Mouse (Mus musculus) layer of hippocampus, postnatal 36 days (tissue): ENCODE data around the gene Cryba4. TPM values are rescaled to one million over a fixed set of nuclear protein-coding genes. Genes with fewer than 3 reads are reported as not detected.

ENCODE experiments used
- DNase-seq, 2 experiments: peaks; one replicate each; pipeline ENCODE4 v3.0.0; 2022
- total RNA-seq, 2 experiments: library from RNA; stranded (reverse); gene quantifications; 2 replicates each; pipeline ENCODE4 v1.2.3; 2021

Cryba4 gene
- total RNA-seq, 2 experiments from 2014 or later: 0.97 TPM; not detected in 1

- DNase-seq: no peak
These were observed 33.3 kb upstream of the Cryba4 start for GRCm38 (mm10) chr5:112285548-112286085.

GRCm38 (mm10) chr5:112284203-112284582, 31.9 kb upstream of the Cryba4 start:
- DNase-seq: no peak

- DNase-seq: no peak
These were observed 31.4 kb upstream of the Cryba4 start for GRCm38 (mm10) chr5:112283543-112284202.

DNA sequence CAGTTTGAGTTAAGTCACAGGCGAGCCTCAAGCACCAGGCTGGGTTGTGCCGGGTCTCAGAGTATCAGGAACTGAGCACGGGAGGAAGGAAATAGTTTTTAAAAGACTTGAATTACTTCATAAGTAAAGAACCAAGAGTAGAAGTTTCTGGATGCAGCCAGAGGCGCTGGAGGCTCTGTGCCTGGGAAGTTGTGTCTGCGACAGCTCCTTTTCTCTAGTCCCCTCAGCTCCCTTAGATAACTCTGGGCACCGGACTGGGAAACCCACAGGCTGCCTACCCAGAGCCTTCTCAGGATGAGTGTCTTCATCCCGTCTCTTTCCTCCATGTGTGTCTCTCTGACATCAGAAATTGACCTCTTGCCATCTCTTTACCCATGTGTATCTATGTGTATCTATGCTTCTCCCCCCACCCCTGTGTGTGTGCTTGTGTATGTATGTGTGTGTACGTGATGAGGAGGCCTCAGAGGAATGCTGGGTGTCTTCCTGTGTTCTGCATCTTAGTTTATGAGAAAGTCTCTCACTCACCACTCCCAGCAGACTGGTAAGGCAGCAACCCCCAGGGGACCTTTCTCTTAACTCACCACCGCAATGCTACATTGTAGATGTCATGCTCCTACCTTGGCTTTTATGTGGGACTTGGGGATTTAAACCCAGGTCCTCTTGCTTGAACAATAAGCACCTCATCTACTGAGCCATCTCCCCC, 30.6 kb upstream of the Cryba4 start:
- no peak for DNase-seq

DNA sequence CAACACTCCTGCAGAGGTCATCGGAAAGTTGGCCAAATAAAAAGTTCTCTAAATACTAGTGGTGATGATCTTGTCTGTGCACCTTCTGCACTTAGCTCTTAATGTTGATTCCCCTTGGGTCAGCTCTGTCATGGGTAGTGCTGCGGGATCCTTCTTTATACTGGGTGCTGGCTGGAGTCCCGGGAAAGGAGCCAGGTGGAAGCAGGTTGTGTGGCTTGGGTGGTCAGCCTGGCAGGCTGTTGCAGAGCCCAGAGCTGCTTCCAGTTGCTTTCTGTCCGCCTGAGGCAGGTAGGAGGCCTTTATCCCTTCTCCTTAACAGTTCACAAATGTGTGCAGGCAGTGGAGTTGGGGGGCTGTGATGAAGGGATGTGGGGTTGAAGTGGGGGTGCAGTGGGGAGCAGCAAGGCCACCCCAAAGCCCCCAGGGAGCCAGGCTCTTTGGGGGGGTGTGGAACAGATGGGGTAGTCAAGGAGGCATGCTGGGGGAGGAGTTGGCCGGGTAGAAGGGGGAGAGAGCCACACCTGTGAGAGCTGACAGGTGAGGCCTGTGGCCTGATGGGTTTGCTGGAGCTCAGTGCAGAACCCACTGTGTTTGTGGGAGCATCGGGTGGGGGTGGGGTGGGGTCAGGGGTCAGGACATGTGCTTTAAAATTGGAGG, 29.9 kb upstream of the Cryba4 start:
- DNase-seq: no peak

DNA sequence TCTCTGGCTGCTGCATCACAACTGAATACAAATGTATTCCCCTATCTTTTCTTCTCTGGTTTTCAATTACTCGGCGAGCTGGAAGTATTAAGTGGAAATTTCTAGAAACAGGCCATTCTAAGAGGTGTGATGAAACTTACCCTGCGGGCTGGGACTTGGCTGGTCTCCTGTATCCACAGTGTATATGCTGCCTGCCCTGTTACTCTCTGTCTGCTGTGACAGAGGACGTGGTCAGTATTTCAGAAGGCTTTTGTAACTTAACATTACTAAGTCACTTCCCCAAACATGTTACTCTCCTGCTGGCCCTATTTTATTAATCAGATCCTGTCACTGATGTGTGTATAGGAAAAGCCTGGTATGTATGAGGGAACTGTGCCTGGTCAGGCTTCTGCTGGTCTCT, 29.4 kb upstream of the Cryba4 start:
- no peak for DNase-seq

DNA sequence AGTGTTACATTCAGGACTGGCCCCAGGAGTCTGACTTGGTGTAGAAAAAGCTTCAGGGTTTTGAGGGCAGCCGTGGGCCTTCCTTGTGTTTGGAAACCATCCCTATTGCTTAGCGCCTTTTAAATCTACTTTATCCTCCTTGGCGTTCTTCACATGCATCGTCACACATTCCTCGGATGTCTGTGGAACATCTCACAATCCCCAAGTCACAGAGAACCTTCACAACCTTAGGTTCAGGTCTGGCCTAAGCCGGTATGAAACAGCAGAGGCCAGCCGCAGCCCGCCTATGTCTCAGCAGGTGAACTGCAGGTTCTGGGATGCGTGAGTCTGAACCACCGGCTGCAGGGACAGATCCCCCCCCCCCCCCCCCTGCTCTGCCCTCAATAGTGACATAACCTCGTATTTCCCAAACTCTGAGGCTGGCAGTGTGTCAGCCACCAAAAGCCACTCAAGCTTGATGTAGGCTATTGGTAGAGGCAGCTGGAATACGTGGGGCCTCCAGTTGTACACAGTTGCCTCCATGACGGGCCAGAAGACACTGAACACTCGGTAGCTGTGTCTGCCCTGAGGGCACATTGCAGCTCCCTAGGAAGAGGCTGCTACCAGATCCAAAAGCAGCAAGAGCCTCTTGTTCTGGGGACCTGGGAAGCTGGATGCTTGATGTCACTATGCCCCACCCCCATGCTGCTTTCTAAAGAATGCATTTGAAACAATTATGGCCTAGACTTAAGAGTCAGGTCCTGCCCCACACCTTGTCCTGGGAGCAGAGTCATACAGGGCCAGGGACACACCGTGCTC, 28.7 kb upstream of the Cryba4 start:
- no peak for DNase-seq

GRCm38 (mm10) chr5:112280151-112280550, 27.8 kb upstream of the Cryba4 start:
- no peak for DNase-seq

GRCm38 (mm10) chr5:112279181-112280021, 27.1 kb upstream of the Cryba4 start:
- no peak for DNase-seq

GRCm38 (mm10) chr5:112277906-112278470, 25.7 kb upstream of the Cryba4 start:
- DNase-seq: no peak

DNA sequence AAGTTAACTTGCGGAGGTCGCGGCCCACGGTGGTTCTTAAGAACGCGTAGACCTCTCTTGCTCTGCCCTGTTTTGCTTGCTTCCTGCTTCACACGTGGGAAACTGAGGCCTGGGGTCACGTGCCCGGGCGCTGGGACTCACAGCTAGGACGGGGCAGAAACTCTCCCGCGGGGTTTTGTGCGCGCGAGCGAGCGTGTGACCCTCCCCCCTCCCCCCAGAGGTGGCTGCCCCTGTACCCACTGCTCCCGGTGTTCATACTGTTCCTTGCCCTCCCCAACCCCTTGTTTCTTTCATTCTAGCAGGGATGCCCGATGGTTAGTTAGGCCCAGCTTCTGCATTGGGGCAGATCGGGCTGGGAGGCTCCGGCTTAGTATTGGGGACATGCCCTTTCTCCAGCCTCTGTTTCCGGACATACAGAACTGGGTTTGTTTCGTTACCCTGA, 24.6 kb upstream of the Cryba4 start:
- no peak for DNase-seq

- peak; percentile 100 for DNase-seq
These were observed 24.1 kb upstream of the Cryba4 start, which contains the start of gene Tpst2 for GRCm38 (mm10) chr5:112276267-112276873. Tpst2 (plus strand) TSS chr5:112276691.

DNA sequence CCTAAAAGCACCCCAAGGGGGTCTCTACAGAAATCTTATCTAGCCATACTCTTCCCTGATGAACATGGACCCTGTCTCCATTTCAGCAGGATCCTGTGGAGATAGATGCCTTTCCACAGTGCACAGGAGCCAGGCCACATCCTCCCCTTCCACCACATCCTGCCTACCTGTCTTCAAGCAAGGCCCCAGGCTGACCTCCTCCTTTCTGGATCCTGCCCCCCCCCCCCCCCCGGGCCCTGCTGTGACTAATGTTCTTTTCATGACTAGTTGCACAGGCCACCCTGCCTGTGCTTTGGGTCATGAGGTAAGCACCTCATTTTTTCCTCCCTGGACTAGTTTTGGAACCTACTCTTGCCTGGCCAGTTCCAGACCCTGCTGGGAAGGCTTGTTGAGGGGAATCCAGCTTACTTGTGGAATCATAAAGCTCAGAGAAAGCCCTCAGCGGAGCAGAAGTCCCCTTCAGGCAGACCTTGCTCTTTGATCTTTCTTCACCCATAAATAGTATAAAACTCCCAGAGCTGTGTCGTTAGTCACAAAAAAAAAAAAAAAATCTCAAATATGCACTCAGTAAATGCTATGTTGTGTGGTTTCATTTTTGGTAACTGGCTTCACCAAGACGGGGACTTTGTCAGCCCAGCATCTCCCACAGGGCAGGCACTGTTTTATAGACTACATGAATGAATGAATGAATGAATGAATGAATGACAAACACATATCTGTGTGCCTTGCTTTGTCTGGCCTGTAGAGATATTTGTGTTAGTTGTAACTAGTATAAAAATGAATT, 22.9 kb upstream of the Cryba4 start:
- DNase-seq: no peak

DNA sequence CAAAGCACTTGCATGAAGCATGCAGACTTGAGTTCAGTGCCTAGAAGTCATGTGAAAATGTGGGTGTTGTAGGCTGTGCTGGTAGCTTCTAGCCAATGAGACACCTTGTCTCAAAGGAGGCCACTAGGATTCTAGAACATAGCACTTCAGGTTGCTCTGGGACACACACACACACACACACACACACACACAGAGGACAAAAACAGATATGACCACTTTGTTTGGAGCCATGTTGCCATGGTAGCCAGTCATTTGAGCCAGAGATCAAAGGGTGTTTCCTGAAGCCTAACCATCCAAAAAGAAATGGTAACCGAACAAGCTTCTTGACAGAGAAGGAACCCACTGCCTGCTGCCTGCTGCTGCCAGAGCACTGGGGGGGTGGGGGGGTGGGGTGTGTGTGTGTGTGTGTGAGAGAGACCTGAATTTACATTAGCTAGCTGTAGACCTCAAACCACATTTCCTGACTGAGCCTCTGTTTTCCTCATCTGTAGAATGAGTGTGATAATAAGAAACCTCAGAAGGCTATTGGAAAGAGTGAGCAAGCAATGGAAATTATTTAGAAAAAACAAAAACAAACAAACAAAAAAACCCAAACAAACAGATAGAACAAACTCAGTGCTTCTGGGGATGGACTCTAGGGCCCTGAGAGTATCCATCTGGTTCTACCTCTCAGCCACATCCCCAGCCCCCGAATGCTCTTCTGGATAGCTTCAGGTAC, 21.6 kb upstream of the Cryba4 start:
- DNase-seq: no peak

- no peak for DNase-seq
These were observed 20.6 kb upstream of the Cryba4 start for GRCm38 (mm10) chr5:112272934-112273333.

DNA sequence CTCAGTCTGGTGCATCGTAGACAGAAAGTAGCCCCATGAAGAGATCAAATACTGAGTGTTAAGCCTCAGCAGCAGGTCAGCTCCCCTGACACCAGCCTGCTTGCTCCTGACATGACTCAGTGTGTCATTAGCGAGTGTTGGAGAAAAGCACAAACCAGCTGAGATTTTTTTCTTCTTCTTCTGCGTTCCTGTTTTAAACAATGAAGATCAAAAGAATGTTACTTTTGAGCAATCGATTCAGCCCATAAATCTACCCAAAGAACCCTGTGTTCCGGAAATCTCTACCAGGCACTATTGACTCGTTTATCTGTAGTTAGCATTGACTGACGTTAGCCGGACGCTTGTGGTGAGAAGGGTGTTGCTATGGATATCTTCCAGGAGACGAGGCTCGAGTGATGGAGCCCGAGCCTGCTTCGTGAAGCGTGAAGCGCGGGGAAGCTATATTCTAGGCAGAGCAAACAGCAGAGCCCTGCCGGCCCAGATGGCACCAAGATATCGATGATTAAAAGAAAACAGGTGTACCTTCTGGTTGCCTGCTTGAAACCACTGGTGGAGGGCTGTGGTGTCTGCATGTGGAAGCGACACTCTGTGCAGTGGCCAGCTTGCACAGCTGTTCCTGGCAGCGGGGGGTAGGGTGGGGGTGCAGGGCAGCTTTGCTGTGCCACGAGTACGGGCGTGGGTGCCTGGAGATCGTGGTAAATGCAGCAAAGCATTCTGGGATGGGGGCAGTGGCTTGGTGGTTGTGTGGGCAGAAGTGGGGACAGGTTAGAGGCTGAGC, 18.6 kb upstream of the Cryba4 start:
- peak in 1 of 2 experiments; percentile 41 for DNase-seq

GRCm38 (mm10) chr5:112266011-112266777, 13.9 kb upstream of the Cryba4 start:
- no peak for DNase-seq
